Mouse (Mus musculus): Measurements from ENCODE around the gene Prickle1. TPM values are rescaled to one million over a fixed set of nuclear protein-coding genes. Genes with fewer than 3 reads are reported as not detected.

Gene Prickle1
- polyA plus RNA-seq, 1 experiment from 2014 or later, result 61.5 TPM

GRCm38 (mm10) chr15:93615031-93615430, 19.3 kb upstream of the Prickle1 start:
- Histone ChIP-seq H3K27ac (no peak overlapping the region), H3K4me3 (replicated peaks) (no peak overlapping the region), H3K4me2 (no peak overlapping the region), H3K9ac (replicated peaks) (no peak overlapping the region), H3K9me3 (peaks cover 8% of the 10 kb centered on the region), H3K27me3 (no peaks in the 10 kb centered on the region), H3K36me3 (no peaks in the 10 kb centered on the region), H3K4me1 (replicated peaks) (peaks cover 38% of the 10 kb centered on the region)
- no peak for ATAC-seq (ENCODE audit: insufficient number of reproducible peaks, insufficient read depth, low FRiP score, low TSS enrichment, low read depth)
- 72% methylated on average over 3 of the region's 3 CpGs for WGBS

DNA sequence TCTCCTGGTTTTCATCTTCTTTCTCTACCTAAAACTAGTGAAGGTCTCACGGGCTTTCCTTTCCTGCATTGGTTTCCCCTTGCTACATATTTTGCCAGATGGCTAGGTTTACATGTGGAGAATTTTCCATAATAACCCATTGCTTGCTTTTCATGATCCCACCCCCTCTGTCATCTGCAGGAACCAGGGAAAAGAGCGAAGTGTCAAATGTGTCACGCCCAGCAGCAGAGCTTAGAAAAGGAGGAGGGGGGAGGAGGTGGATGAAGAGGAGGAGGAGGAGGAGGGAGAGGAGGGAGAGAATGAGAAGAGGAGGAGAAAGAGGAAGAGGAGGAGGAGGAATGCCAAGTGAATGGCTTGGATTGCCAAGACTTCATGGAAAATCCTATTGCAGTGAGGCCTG, 17.9 kb upstream of the Prickle1 start:
- Histone ChIP-seq H3K36me3 (no peaks in the 10 kb centered on the region), H3K27ac (0 out of 2 replicates have a peak overlapping the region, but pooled peaks have one; percentile 35), H3K9me3 (peaks cover 8% of the 10 kb centered on the region), H3K4me3 (replicated peaks) (no peak overlapping the region), H3K4me1 (replicated peaks) (peaks cover 26% of the 10 kb centered on the region), H3K27me3 (no peaks in the 10 kb centered on the region), H3K9ac (replicated peaks) (no peak overlapping the region), H3K4me2 (no peak overlapping the region)
- no peak for ATAC-seq (ENCODE audit: insufficient number of reproducible peaks, insufficient read depth, low FRiP score, low TSS enrichment, low read depth)
- 60% methylated on average over 3 of the region's 3 CpGs for WGBS

DNA sequence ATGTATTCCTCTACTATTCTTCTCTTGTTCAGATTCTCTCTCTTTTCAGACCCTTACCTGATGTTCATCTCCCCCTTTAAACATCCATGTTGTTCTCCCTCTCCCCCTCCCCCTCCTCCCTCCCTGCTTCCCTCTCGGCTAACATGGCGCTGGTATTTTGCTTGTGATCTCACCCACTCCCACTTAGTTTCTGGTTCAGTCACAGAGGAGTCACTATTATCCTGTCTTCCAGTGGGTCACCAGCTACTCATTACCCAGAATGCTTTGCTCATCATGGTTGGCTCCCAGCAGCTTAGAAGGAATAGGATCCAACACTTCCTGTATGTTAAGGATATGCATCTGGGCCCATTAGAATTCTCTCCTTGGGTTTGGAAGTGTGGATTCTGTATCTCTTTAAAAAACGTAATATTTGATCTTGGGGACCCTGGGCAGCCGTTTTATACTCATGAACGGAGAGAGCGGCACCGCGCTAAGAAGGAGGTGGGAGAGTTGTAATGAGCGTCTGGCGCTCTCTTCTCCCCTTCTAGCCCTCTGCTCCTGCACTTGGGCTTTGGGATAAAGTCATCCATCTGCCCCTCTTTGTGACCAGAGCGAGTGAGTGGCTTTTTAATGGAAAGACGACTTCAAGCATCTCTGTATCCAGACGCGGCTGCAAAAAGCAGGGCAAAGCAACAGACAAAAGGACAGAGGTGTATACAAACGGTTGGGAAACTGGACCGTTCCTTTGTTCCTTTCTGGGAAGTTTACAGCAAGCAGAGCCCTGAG, 16.0 kb upstream of the Prickle1 start:
- H3K4me1 ChIP-seq (replicated peaks), result peaks cover 17% of the 10 kb centered on the region
- no peak overlapping the region for H3K4me3 ChIP-seq (replicated peaks)
- no peaks in the 10 kb centered on the region for H3K36me3 ChIP-seq
- H3K9ac ChIP-seq (replicated peaks), result no peak overlapping the region
- ATAC-seq (ENCODE audit: insufficient number of reproducible peaks, insufficient read depth, low FRiP score, low TSS enrichment, low read depth), result no peak
- H3K27ac ChIP-seq, result no peak overlapping the region
- 85% methylated on average over 16 of the region's 16 CpGs for WGBS
- H3K9me3 ChIP-seq, result peaks cover 8% of the 10 kb centered on the region
- H3K27me3 ChIP-seq, result no peaks in the 10 kb centered on the region
- no peak overlapping the region for H3K4me2 ChIP-seq

DNA sequence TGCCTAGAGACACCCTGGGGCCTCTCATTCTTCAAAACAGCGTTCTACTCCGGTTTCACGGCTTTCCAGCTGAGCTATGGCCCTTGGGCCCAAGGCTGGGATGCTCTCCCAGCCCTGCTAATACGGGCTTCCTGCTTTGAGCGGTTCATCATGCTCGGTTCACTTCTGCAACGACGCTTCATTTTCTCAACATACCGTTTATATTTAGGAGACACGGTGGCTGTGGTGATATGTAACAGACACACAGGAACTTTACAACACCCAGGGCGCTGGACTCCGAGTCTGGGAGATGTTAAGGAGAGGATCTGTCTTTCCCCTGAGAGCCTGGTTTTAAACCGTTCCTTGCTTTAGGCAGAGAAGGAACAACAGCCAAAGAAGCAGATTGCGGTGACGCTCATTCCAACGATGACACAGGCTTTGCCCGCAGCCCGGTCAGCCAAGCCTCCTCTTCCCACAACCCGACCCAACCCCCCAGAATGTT, 15.1 kb upstream of the Prickle1 start:
- H3K27ac ChIP-seq, result no peak overlapping the region
- 49% methylated on average over 19 of the region's 19 CpGs for WGBS
- no peaks in the 10 kb centered on the region for H3K27me3 ChIP-seq
- no peak overlapping the region for H3K9ac ChIP-seq (replicated peaks)
- peaks cover 8% of the 10 kb centered on the region for H3K9me3 ChIP-seq
- no peak for ATAC-seq (ENCODE audit: insufficient number of reproducible peaks, insufficient read depth, low FRiP score, low TSS enrichment, low read depth)
- no peaks in the 10 kb centered on the region for H3K36me3 ChIP-seq
- H3K4me1 ChIP-seq (replicated peaks), result peaks cover 17% of the 10 kb centered on the region
- no peak overlapping the region for H3K4me2 ChIP-seq
- no peak overlapping the region for H3K4me3 ChIP-seq (replicated peaks)

- H3K36me3 ChIP-seq, result no peaks in the 10 kb centered on the region
- no peak overlapping the region for H3K4me2 ChIP-seq
- no peaks in the 10 kb centered on the region for H3K27me3 ChIP-seq
- peaks cover 5% of the 10 kb centered on the region for H3K9me3 ChIP-seq
- peaks cover 17% of the 10 kb centered on the region for H3K4me1 ChIP-seq (replicated peaks)
- H3K9ac ChIP-seq (replicated peaks), result no peak overlapping the region
- ATAC-seq (ENCODE audit: insufficient number of reproducible peaks, insufficient read depth, low FRiP score, low TSS enrichment, low read depth), result no peak
- no peak overlapping the region for H3K27ac ChIP-seq
- no peak overlapping the region for H3K4me3 ChIP-seq (replicated peaks)
- 89% methylated on average over 18 of the region's 18 CpGs for WGBS
Observed at GRCm38 (mm10) chr15:93610288-93610687, 14.6 kb upstream of the Prickle1 start.

DNA sequence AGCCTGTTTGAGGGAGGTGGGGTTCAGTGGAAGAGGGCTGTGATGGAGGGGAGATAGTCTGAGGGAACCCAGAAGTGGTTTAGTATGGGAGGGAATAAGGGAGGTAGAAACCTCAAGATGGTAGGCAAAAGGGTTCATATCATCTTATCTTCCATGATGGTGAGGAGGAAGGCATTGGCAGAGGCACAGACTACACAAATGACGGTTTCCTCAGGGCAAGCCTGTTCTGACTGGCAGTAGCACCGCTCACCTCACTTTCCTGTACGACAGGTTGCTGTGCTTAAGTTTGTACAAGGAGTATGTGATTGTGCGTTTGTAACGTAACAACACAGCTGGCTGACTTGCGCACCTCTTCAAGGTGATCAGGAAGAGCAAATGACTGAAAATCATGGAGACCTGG, 7.2 kb upstream of the Prickle1 start:
- 92% methylated on average over 6 of the region's 6 CpGs for WGBS
- Histone ChIP-seq H3K36me3 (no peaks in the 10 kb centered on the region), H3K4me1 (replicated peaks) (no peaks in the 10 kb centered on the region), H3K9ac (replicated peaks) (no peak overlapping the region), H3K9me3 (no peaks in the 10 kb centered on the region), H3K4me2 (no peak overlapping the region), H3K27ac (no peak overlapping the region), H3K4me3 (replicated peaks) (no peak overlapping the region), H3K27me3 (no peaks in the 10 kb centered on the region)
- ATAC-seq (ENCODE audit: insufficient number of reproducible peaks, insufficient read depth, low FRiP score, low TSS enrichment, low read depth), result no peak

GRCm38 (mm10) chr15:93601461-93602015, 5.8 kb upstream of the Prickle1 start:
- 92% methylated on average over 13 of the region's 13 CpGs for WGBS
- Histone ChIP-seq H3K4me2 (no peak overlapping the region), H3K9ac (replicated peaks) (no peak overlapping the region), H3K9me3 (no peaks in the 10 kb centered on the region), H3K27ac (no peak overlapping the region), H3K36me3 (no peaks in the 10 kb centered on the region), H3K27me3 (no peaks in the 10 kb centered on the region), H3K4me1 (replicated peaks) (peaks cover 7% of the 10 kb centered on the region), H3K4me3 (replicated peaks) (no peak overlapping the region)
- no peak for ATAC-seq (ENCODE audit: insufficient number of reproducible peaks, insufficient read depth, low FRiP score, low TSS enrichment, low read depth)

DNA sequence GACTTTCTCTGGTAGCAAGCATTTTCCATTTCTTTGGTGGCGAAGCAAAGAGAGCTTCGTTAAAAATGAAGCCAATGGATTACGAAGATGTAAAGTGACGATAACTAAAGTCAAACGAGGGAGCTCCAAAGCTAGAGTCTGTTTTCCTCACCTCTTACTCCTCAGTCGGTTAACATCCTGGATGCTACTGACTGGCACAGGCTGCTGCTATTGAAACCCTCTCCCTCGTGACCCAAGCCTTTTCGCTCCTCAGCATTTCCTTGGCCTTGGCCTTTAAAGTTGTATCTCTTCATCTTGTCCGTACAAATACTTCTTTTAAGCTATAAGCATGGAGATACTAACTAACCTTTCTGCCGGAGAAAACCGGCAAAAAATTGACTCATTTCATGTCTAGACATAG, 1.3 kb upstream of the Prickle1 start:
- Histone ChIP-seq H3K27ac (peak overlapping the region; percentile 98; the same call in 1 of the 2 replicates), H3K9me3 (no peaks in the 10 kb centered on the region), H3K4me2 (peak overlapping the region; percentile 73), H3K4me1 (replicated peaks) (peaks cover 33% of the 10 kb centered on the region), H3K27me3 (no peaks in the 10 kb centered on the region), H3K36me3 (no peaks in the 10 kb centered on the region), H3K4me3 (replicated peaks) (peak overlapping the region; percentile 95; the same call in 1 of the 2 replicates), H3K9ac (replicated peaks) (no peak overlapping the region; the same call in 1 of the 2 replicates)
- no peak for ATAC-seq (ENCODE audit: insufficient number of reproducible peaks, insufficient read depth, low FRiP score, low TSS enrichment, low read depth)
- 64% methylated on average over 11 of the region's 11 CpGs for WGBS

DNA sequence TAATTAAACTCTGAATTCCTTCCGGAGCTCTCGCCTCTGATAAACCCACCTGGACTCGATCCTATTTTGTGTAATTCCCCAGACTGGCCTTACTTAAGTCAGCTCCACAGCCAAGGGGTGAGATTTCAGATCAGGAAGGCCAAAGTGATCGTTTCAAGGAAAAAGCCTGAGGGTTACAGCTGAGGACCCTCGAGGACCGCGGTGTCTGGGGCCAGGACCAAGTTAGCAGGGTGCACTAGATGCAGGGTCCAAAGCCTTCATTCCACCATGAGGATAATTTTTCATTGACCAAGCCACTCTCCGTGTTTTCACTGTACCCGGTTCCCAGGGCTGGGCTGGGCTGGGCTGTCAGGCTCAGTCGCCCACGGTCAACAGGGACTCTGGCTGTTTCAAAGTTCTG, 594 bp upstream of the Prickle1 start:
- H3K9ac ChIP-seq (replicated peaks), result peak overlapping the region; percentile 98
- H3K4me2 ChIP-seq, result peak overlapping the region; percentile 73
- H3K27ac ChIP-seq, result peak overlapping the region; percentile 98
- no peaks in the 10 kb centered on the region for H3K9me3 ChIP-seq
- peak; percentile 22; the same call in 1 of the 2 replicates for ATAC-seq (ENCODE audit: insufficient number of reproducible peaks, insufficient read depth, low FRiP score, low TSS enrichment, low read depth)
- H3K36me3 ChIP-seq, result no peaks in the 10 kb centered on the region
- no peaks in the 10 kb centered on the region for H3K27me3 ChIP-seq
- H3K4me1 ChIP-seq (replicated peaks), result peaks cover 40% of the 10 kb centered on the region
- 2% methylated on average over 11 of the region's 11 CpGs for WGBS
- peak overlapping the region; percentile 95 for H3K4me3 ChIP-seq (replicated peaks)

DNA sequence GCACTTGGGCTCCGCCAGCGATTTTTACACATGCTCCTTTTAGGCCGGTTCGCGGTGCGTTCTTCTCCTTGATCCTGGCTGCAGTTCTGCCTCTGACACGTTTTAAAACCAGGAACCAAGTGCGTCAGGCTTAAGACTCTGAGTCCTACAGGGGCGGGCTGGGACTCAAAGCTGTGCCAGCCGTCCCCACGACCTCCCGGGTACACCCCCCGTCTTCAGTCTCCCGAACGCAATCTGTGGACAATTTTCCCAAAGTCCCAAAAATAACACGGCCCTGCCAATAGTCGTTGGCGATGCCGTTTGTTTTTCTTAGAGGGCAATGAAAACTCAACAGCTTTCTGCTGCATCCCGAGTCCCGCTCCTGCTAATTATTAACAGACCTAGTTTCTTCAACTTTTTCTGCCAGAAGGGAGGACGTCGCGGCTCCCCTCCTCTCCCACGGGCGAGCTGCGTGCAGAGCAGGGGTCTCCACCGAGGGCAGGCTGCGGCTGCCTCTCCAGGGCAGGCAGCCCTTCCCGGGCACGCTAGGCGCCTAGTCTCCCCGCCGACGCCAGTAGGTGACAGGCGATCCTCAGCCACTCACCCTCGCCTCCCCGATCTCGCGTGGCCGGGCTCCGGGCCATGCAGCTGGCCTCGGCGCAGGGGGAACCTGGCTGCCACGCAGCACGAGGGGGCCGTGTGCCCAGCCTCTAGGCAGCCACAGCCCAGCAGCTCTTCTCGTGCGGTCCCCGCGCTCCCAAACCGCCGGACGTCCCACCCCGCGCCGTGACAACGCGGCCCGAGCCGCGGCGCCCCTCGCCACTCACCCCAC, 598 bp downstream of the Prickle1 start:
- peak overlapping the region; percentile 73 for H3K4me2 ChIP-seq
- peaks cover 52% of the 10 kb centered on the region for H3K4me1 ChIP-seq (replicated peaks)
- peak overlapping the region; percentile 98 for H3K9ac ChIP-seq (replicated peaks)
- peak overlapping the region; percentile 95 for H3K4me3 ChIP-seq (replicated peaks)
- H3K27ac ChIP-seq, result peak overlapping the region; percentile 98
- H3K9me3 ChIP-seq, result no peaks in the 10 kb centered on the region
- H3K27me3 ChIP-seq, result no peaks in the 10 kb centered on the region
- no peaks in the 10 kb centered on the region for H3K36me3 ChIP-seq
- ATAC-seq (ENCODE audit: insufficient number of reproducible peaks, insufficient read depth, low FRiP score, low TSS enrichment, low read depth), result peak; percentile 57
- under 1% methylated on average over 63 of the region's 64 CpGs for WGBS

DNA sequence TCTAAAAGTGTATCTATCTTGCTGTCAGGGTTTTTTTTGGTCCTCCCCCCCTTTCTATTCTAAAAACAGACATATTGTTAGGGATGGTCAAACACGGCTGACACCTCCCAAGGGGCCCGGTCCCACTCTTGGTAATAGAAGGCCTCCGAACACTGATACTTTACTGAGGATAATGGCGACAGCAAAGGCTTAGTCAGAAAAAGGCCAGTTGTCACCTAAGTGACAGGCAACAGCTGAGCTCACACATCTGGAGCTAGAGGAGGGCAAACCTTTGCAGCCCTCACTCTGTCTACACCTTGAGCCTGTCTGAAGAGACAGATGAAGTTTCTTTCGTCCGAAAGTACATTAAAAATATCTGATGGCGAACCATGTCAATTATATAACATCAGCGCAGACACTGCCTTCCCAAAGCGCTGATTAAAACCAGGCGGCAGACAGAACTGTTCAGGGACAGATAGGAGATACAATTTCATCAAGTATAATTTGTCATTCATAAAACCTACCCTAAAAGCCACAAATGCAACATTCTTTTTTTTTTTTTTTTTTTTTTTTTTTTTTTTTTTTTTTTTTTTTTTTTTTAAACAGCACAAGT, 1.3 kb downstream of the Prickle1 start:
- Histone ChIP-seq H3K4me1 (replicated peaks) (peaks cover 59% of the 10 kb centered on the region), H3K4me3 (replicated peaks) (peak overlapping the region; percentile 95), H3K9ac (replicated peaks) (peak overlapping the region; percentile 51), H3K9me3 (no peaks in the 10 kb centered on the region), H3K27me3 (no peaks in the 10 kb centered on the region), H3K36me3 (no peaks in the 10 kb centered on the region), H3K27ac (peak overlapping the region; percentile 98), H3K4me2 (peak overlapping the region; percentile 73)
- WGBS, result 5% methylated on average over 10 of the region's 10 CpGs
- no peak for ATAC-seq (ENCODE audit: insufficient number of reproducible peaks, insufficient read depth, low FRiP score, low TSS enrichment, low read depth)

Measured in limb, embryonic 12.5 days (tissue).